Mouse (Mus musculus) neural tube, embryonic 14.5 days (tissue): ENCODE measurements around the gene Ssbp3. TPM values are rescaled to one million over a fixed set of nuclear protein-coding genes. Genes with fewer than 3 reads are reported as not detected.
A peak's percentile ranks its signal among the peaks of the same experiment; 100 is the strongest.

ENCODE experiments used
- ATAC-seq: fragments of 200-750 bp; cut with Nextera tagmentation; 2 replicates; pipeline ENCODE4 v1.8.0; 2017; ENCODE audit warnings: low read depth, mild to moderate bottlenecking, moderate TSS enrichment, moderate library complexity
- H3K27ac ChIP-seq: fragments of 300-500 bp; sonication (generic); 2 replicates; pipeline ENCODE4 v1.5.1; 2014; ENCODE audit warnings: low read depth, mild to moderate bottlenecking, control low read depth, low read length, moderate library complexity, mixed read lengths
- H3K27me3 ChIP-seq: fragments of 300-500 bp; sonication (generic); 2 replicates; pipeline ENCODE4 v1.6.1; 2014; ENCODE audit warnings: low read length; ENCODE audit not compliant: control insufficient read depth, insufficient read depth
- H3K36me3 ChIP-seq: fragments of 300-500 bp; sonication (generic); 2 replicates; pipeline ENCODE4 v1.6.1; 2014; ENCODE audit warnings: low read length, mixed read lengths; ENCODE audit not compliant: control insufficient read depth, insufficient read depth
- H3K4me1 ChIP-seq: fragments of 300-500 bp; sonication (generic); 2 replicates; pipeline ENCODE4 v1.6.1; 2014; ENCODE audit warnings: low read length; ENCODE audit not compliant: control insufficient read depth, insufficient read depth
- H3K4me2 ChIP-seq: fragments of 300-500 bp; sonication (generic); 2 replicates; pipeline ENCODE4 v1.6.1; 2014; ENCODE audit warnings: mild to moderate bottlenecking, low read depth, low read length, control low read depth
- H3K4me3 ChIP-seq: fragments of 300-500 bp; sonication (generic); 2 replicates; pipeline ENCODE4 v1.5.1; 2014; ENCODE audit warnings: low read depth, low read length, control low read depth, mixed read lengths
- H3K9ac ChIP-seq: fragments of 300-500 bp; sonication (generic); replicated peaks from 2 replicates; pipeline ENCODE4 v1.6.1; 2014; ENCODE audit warnings: low read depth, mild to moderate bottlenecking, control low read depth, low read length, mixed read lengths
- H3K9me3 ChIP-seq: fragments of 300-500 bp; sonication (generic); 2 replicates; pipeline ENCODE4 v1.6.1; 2016; ENCODE audit warnings: low read length; ENCODE audit not compliant: control insufficient read depth
- WGBS: fragments of 180-500 bp; shearing (Covaris S2); extraction: QIAGEN DNeasy Blood & Tissue Kit; methylation state at CpG from one replicate; pipeline ENCODE4 v1.1.7; 2014; 5-methylcytosine and 5-hydroxymethylcytosine counted together
- polyA plus RNA-seq: library from polyadenylated mRNA; unstranded; fragments of >200 nt; fragmentation: Nextera tagmentation; extraction: Ambion mirVana; gene quantifications from 2 replicates; pipeline ENCODE4 v1.2.1, GENCODE M21; 2014

Ssbp3 gene
- polyA plus RNA-seq, 1 experiment from 2014 or later = 106 TPM

DNA sequence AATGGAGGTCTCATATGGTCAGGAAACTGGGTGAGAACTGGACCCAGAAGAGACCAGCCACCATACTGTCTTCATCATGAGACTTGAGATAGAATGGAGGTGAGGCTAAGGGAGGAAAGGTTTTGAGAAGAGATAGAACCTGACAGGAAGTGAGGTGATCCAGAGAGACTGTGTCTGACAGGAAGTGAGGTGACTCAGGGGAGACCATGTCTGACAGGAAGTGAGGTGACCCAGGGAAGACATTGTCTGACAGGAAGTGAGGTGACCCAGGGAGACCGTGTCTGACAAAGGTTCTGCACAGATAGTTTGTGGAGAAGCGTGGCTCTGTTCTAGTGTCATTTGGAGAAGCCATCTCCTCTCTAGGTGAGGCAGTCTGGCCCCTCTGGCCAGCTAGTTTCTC lies 47.6 kb downstream of the Ssbp3 start:
- 92% methylated on average over 2 of the region's 2 CpGs for WGBS
- Histone ChIP-seq H3K4me2 (no peak overlapping the region), H3K9me3 (no peaks in the 10 kb centered on the region), H3K9ac (no peak overlapping the region), H3K4me3 (no peak overlapping the region), H3K27me3 (no peaks in the 10 kb centered on the region), H3K4me1 (peaks cover 58% of the 10 kb centered on the region), H3K27ac (no peak overlapping the region), H3K36me3 (no peaks in the 10 kb centered on the region)
- ATAC-seq = no peak

DNA sequence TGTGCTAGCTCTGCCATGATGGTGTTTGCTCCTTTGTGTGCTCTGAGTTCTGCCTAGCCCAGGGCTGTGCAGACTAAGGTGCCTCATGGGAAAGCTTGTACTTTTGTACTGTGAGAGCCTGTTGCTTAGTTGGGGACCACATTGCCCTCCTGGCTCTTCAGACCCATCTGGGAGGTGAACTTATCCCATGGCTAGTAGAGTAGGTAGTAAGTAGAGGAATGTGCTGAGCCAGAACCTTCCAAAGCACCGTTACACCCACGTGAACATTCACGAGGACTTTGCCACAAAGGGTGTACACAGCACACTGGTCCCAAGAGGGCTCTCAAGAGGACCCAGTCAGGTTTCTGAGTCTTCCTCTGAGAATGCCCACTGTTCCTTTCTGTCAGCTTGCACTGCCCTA lies 48.1 kb downstream of the Ssbp3 start:
- no peak overlapping the region for H3K9ac ChIP-seq
- no peak overlapping the region for H3K27ac ChIP-seq
- WGBS = 69% methylated on average over 3 of the region's 3 CpGs
- peaks cover 57% of the 10 kb centered on the region for H3K4me1 ChIP-seq
- no peaks in the 10 kb centered on the region for H3K36me3 ChIP-seq
- no peaks in the 10 kb centered on the region for H3K27me3 ChIP-seq
- H3K9me3 ChIP-seq = no peaks in the 10 kb centered on the region
- no peak overlapping the region for H3K4me2 ChIP-seq
- ATAC-seq = no peak
- no peak overlapping the region for H3K4me3 ChIP-seq

DNA sequence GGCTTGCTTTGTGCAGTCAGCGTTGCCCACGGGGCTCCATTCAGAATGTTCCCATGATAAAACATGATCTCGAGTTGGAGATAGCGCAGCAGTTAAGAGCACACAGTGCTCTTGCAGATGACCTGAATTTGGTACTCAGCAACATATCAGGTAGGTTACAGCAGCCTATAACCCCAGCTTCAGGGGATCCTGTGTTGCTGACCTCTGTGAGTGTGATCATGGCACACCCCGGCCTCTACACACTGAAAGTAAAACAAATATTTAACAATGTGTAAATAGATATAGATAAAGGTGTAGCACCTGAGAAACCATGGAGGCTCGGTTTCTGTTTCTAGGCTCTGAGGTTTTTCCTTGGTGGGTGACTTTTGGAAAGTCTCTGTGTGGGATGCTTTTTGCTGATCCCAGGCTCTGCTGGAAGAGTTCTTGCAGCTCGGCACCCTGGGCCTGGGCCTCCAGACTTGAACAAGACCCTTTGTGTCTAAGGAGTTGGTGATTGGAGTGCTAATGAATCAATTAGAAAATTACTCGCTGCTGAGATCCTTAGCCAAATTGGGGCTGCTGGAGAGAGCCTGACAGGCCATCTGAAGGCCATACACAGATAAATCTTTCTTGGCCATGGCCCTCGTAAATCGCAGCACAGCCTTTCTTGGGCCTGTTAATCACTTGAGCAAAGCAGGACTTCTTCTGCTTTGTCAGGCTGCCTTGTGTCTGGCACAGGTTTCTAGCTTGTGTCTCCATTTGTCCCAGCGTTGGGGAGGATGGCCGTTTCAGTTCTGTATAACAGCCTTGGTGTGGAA lies 49.2 kb downstream of the Ssbp3 start:
- no peak overlapping the region for H3K4me2 ChIP-seq
- H3K4me3 ChIP-seq = no peak overlapping the region
- H3K9ac ChIP-seq = no peak overlapping the region
- H3K27me3 ChIP-seq = no peaks in the 10 kb centered on the region
- WGBS = 39% methylated on average over 12 of the region's 12 CpGs
- peak; percentile 50; the same call in 1 of the 2 replicates for ATAC-seq
- peaks cover 60% of the 10 kb centered on the region for H3K4me1 ChIP-seq
- no peaks in the 10 kb centered on the region for H3K9me3 ChIP-seq
- H3K36me3 ChIP-seq = no peaks in the 10 kb centered on the region
- peak overlapping the region; percentile 58 for H3K27ac ChIP-seq

GRCm38 (mm10) chr4:106960476-106960875 lies 50.0 kb downstream of the Ssbp3 start:
- Histone ChIP-seq H3K27me3 (no peaks in the 10 kb centered on the region), H3K4me3 (no peak overlapping the region), H3K4me2 (no peak overlapping the region), H3K36me3 (no peaks in the 10 kb centered on the region), H3K4me1 (peaks cover 52% of the 10 kb centered on the region), H3K27ac (peak overlapping the region; percentile 58; the same call in 1 of the 2 replicates), H3K9ac (no peak overlapping the region), H3K9me3 (no peaks in the 10 kb centered on the region)
- no peak for ATAC-seq
- 73% methylated on average over 2 of the region's 2 CpGs for WGBS

- Histone ChIP-seq H3K4me1 (peaks cover 44% of the 10 kb centered on the region), H3K4me2 (no peak overlapping the region), H3K36me3 (no peaks in the 10 kb centered on the region), H3K27me3 (no peaks in the 10 kb centered on the region), H3K9me3 (no peaks in the 10 kb centered on the region), H3K27ac (no peak overlapping the region), H3K9ac (no peak overlapping the region), H3K4me3 (no peak overlapping the region)
- WGBS = 88% methylated on average over 1 of the region's 1 CpGs
- no peak for ATAC-seq
Measured at GRCm38 (mm10) chr4:106961321-106961720, 50.8 kb downstream of the Ssbp3 start.

GRCm38 (mm10) chr4:106964356-106964755 lies 53.9 kb downstream of the Ssbp3 start:
- Histone ChIP-seq H3K9me3 (no peaks in the 10 kb centered on the region), H3K4me1 (peaks cover 32% of the 10 kb centered on the region), H3K27me3 (no peaks in the 10 kb centered on the region), H3K4me3 (no peak overlapping the region), H3K36me3 (no peaks in the 10 kb centered on the region), H3K9ac (no peak overlapping the region), H3K27ac (no peak overlapping the region), H3K4me2 (no peak overlapping the region)
- 62% methylated on average over 9 of the region's 9 CpGs for WGBS
- ATAC-seq = no peak

DNA sequence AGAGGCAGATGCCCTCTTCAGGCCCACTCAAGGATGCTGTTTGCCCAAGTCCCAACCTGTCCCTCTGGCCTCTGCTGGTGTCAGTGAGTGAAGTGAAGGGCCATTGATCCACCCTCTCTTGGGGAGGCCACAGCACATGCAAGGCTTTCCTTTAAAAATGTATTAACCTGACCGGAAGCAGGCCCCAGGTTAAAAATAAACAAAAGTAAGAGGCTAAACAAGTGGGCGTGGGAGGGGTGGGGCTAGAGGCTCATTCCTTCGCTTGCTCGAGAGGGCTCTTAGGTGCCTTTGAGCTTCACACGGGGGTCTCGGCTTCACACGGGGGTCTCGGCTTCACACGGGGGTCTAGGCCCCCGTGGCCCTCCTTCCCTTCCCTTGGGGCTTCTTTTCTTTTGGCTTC lies 54.5 kb downstream of the Ssbp3 start:
- peaks cover 26% of the 10 kb centered on the region for H3K4me1 ChIP-seq
- no peaks in the 10 kb centered on the region for H3K9me3 ChIP-seq
- H3K4me2 ChIP-seq = no peak overlapping the region
- no peak overlapping the region for H3K9ac ChIP-seq
- 68% methylated on average over 10 of the region's 10 CpGs for WGBS
- no peaks in the 10 kb centered on the region for H3K27me3 ChIP-seq
- ATAC-seq = no peak
- no peak overlapping the region for H3K27ac ChIP-seq
- H3K4me3 ChIP-seq = no peak overlapping the region
- no peaks in the 10 kb centered on the region for H3K36me3 ChIP-seq

DNA sequence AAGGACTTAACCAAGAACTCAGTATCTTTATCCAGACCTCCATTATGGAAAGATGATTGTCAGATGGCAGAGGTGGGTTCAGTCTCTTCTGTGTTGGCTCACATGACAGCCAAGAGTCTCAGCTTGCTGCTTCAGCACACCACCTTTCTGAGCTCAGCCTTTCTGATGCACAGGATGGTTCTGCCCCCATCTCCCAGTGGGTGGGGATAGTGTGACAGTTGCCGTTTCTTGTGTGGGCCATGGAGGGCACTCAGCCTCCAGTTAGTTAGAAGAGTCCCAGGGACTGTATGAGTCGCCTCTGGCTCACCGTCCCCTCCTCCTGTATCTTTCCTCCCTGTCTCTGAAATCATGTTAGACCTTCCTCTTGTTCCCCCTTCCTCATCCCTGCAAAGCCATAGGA lies 55.9 kb downstream of the Ssbp3 start:
- Histone ChIP-seq H3K9me3 (no peaks in the 10 kb centered on the region), H3K27ac (no peak overlapping the region), H3K27me3 (no peaks in the 10 kb centered on the region), H3K9ac (no peak overlapping the region), H3K4me1 (peaks cover 16% of the 10 kb centered on the region; the same call in 1 of the 2 replicates), H3K4me2 (no peak overlapping the region), H3K36me3 (no peaks in the 10 kb centered on the region), H3K4me3 (no peak overlapping the region)
- no peak for ATAC-seq
- 73% methylated on average over 3 of the region's 3 CpGs for WGBS

- no peak overlapping the region for H3K4me3 ChIP-seq
- H3K9ac ChIP-seq = no peak overlapping the region
- 69% methylated on average over 8 of the region's 8 CpGs for WGBS
- no peak overlapping the region for H3K27ac ChIP-seq
- H3K9me3 ChIP-seq = no peaks in the 10 kb centered on the region
- no peaks in the 10 kb centered on the region for H3K36me3 ChIP-seq
- no peak for ATAC-seq
- H3K4me1 ChIP-seq = peaks cover 28% of the 10 kb centered on the region
- no peaks in the 10 kb centered on the region for H3K27me3 ChIP-seq
- no peak overlapping the region for H3K4me2 ChIP-seq
Measured at GRCm38 (mm10) chr4:106968910-106969309, 58.4 kb downstream of the Ssbp3 start.
